Mouse (Mus musculus): ENCODE results near the gene Clic6. TPM values are rescaled to one million over a fixed set of nuclear protein-coding genes. Genes with fewer than 3 reads are reported as not detected.
"Not testable (repeated sequence)": the region's sequence is repeated elsewhere in the genome, so short reads cannot be mapped to it uniquely, and the experiment has no call there.

The Clic6 gene
- polyA plus RNA-seq, 1 experiment from 2014 or later: 0.50 TPM

DNA sequence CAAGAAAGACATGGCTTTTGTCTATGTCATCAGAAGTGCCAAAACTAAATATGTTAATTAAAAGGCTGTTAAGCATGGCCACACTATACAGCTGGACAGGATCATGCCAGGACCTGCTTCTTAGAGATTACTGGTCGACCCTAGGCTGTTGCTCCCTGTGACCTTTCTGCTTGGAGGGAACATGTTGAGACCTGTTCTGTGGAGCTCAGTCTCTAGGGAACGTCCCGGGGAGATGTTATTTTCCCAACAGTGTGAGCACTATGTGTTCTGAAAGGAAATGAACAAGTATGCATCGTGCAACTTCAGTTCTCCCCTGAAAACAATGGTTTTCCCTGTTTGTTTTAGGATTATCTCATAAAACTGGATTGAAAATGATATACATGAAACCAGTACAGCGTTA is 17.6 kb downstream of the Clic6 start:
- 88% methylated on average over 5 of the region's 5 CpGs for WGBS
- no peaks in the 10 kb centered on the region for H3K9me3 ChIP-seq (replicated peaks)

DNA sequence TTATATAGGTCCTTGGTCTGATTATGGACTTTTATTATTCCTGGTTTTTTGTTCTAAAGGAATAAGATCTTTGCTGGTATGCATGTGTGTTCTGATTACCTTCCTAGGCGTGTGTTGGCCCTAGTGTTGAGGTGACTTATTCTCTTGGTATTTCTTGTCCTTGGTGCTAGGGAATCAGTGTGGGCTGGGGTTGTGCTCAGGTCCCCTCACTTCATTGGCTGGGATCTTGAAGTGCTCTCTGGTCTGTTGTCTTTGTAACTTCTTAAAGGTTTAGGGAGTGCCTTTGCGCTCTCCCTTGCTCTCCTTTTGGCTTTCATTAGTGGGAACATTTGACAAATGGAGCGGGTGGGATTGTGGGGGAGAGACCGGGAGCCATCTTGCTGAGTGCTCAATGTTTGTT is 22.0 kb downstream of the Clic6 start:
- Histone ChIP-seq H3K27me3 (replicated peaks) (no peaks in the 10 kb centered on the region), H3K27ac (replicated peaks) (no peak overlapping the region), H3K4me2 (no peak overlapping the region), H3K36me3 (no peaks in the 10 kb centered on the region), H3K9me3 (replicated peaks) (no peaks in the 10 kb centered on the region), H3K4me1 (no peaks in the 10 kb centered on the region), H3K9ac (replicated peaks) (no peak overlapping the region), H3K4me3 (replicated peaks) (no peak overlapping the region)
- 95% methylated on average over 4 of the region's 4 CpGs for WGBS
- no peak for ATAC-seq (ENCODE audit: low FRiP score)

More for the DNA sequence above, 17.6 kb downstream of the Clic6 start:
- Histone ChIP-seq H3K4me2 (no peak overlapping the region), H3K4me3 (replicated peaks) (no peak overlapping the region), H3K4me1 (peaks cover 13% of the 10 kb centered on the region), H3K9ac (replicated peaks) (no peak overlapping the region), H3K36me3 (no peaks in the 10 kb centered on the region), H3K27me3 (replicated peaks) (peaks cover 31% of the 10 kb centered on the region), H3K27ac (replicated peaks) (no peak overlapping the region)
- no peak for ATAC-seq (ENCODE audit: low FRiP score)

DNA sequence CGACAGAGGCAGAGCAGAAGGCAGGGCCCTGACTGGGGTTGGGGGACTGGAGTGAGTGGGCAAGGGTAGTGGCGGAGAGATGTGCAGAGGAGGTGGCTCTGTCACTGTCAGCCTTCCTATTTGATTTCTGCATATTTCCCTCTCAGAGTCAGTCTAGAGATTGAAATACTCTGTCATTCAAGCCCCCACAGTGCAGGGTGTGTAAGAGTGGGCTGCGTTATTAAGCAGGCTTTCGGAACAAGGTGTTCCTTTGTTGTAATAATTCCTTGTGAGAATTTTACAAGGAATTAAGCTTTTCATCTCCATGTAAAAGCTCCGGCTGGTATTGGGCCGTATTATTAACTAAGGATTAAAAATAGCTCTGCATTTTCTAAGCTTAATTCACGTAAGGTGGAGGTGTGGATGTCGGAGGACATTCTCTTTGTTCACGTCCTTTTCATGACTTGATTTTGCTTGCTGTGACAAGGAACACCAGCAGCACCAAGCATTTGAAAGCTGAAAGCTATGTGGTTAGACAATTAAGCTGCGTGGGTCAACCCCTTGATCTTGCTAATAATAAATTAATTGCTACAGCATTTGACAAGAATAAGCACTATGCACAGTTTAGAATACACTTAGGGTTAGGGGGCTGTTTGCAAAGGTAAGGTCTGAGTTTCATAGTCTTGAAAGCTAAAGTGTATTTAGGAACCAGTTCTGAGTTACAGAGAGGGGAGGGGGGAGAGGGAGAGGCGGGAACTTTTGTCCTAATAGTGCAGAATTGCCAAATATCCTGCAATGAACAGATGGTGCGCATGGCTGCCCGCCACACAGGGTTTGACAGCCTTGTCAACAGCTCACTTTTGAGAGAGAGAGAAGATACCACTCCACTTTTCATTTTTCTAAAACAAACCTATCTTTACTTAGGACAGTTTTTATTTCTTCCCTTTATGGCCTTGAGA is 25.6 kb downstream of the Clic6 start:
- Histone ChIP-seq H3K4me1 (no peaks in the 10 kb centered on the region), H3K4me3 (replicated peaks) (no peak overlapping the region), H3K9me3 (replicated peaks) (no peaks in the 10 kb centered on the region), H3K36me3 (no peaks in the 10 kb centered on the region), H3K4me2 (no peak overlapping the region), H3K27ac (replicated peaks) (no peak overlapping the region), H3K27me3 (replicated peaks) (no peaks in the 10 kb centered on the region), H3K9ac (replicated peaks) (no peak overlapping the region)
- no peak for ATAC-seq (ENCODE audit: low FRiP score)
- 84% methylated on average over 13 of the region's 13 CpGs for WGBS

DNA sequence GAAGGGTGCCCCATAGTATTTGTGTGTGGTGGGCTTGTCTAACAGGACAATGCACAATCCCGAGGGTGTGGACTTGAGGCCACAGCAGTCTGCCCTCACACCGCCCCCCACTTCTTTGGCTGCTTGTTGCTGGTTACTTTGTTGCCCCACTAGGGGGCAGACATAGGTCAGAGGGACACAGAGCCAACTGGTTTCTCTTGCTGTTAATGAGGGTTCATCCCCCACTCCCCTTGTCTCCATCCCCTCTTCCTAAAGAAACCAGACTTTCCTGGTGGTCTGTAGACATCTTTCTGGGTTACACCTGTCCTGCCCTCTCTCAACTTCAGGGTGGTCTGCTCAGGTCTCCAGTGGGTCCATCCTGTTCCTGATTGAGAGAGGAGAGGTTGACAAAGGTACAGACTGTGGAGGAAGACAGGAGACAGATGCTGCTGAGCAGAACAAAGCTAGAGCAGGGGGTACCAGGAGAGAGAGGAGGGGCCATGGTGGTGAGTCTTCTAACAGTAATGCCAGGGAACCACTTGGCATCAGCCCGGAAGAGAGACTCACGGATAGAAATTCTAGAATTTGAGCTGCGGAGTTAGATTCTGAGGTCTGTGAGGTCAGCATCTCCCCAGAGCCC is 26.3 kb downstream of the Clic6 start:
- no peak overlapping the region for H3K4me3 ChIP-seq (replicated peaks)
- 58% methylated on average over 5 of the region's 5 CpGs for WGBS
- no peak overlapping the region for H3K4me2 ChIP-seq
- H3K27ac ChIP-seq (replicated peaks): no peak overlapping the region
- no peaks in the 10 kb centered on the region for H3K36me3 ChIP-seq
- H3K4me1 ChIP-seq: no peaks in the 10 kb centered on the region
- H3K9ac ChIP-seq (replicated peaks): no peak overlapping the region
- H3K9me3 ChIP-seq (replicated peaks): no peaks in the 10 kb centered on the region
- no peaks in the 10 kb centered on the region for H3K27me3 ChIP-seq (replicated peaks)
- no peak for ATAC-seq (ENCODE audit: low FRiP score)

DNA sequence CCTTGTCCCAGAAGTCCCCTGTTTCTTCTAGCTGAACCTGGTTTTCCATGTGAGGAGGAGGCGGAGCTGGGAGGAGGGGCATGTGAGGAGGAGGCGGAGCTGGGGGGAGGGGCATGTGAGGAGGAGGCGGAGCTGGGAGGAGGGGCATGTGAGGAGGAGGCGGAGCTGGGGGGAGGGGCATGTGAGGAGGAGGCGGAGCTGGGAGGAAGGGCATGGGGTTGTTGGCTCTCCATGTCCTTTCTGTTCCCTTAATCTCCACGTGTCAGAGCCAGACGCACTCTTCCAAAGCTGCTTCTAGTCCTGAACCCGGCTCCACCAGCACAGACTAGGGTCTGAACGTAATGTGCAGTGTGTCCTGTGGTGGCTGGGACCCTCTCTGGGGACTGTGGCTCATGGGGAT is 29.4 kb downstream of the Clic6 start:
- WGBS: 83% methylated on average over 9 of the region's 9 CpGs
- ATAC-seq (ENCODE audit: low FRiP score); H3K4me3 ChIP-seq (replicated peaks); H3K9me3 ChIP-seq (replicated peaks); H3K27ac ChIP-seq (replicated peaks); H3K4me1 ChIP-seq; H3K27me3 ChIP-seq (replicated peaks); H3K36me3 ChIP-seq; H3K4me2 ChIP-seq; H3K9ac ChIP-seq (replicated peaks): not testable (repeated sequence)

DNA sequence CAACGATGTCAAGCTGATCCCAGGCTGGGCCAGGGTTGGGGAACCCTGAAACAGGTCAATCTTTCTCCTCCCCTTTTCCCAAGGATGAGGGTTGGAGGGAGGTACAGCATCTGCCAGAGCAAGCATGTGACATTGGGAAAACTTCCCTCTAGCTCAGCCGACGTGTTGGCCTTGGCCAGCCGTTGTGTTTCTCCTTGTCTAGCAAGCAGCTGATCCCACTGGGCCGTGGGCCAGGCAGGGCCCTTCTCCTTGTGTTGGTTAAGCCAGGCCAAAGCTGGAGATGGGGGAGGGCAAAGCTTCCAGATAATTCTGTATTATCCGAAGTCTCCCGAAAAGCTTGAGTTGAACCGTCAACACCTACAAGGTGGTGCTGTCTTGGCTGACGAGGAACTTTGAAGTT is 30.6 kb downstream of the Clic6 start:
- Histone ChIP-seq H3K4me2 (no peak overlapping the region), H3K4me1 (no peaks in the 10 kb centered on the region), H3K9me3 (replicated peaks) (no peaks in the 10 kb centered on the region), H3K27me3 (replicated peaks) (peaks cover 11% of the 10 kb centered on the region; the same call in 1 of the 2 replicates), H3K9ac (replicated peaks) (no peak overlapping the region), H3K36me3 (no peaks in the 10 kb centered on the region), H3K27ac (replicated peaks) (no peak overlapping the region), H3K4me3 (replicated peaks) (no peak overlapping the region)
- no peak for ATAC-seq (ENCODE audit: low FRiP score)
- 90% methylated on average over 9 of the region's 9 CpGs for WGBS

DNA sequence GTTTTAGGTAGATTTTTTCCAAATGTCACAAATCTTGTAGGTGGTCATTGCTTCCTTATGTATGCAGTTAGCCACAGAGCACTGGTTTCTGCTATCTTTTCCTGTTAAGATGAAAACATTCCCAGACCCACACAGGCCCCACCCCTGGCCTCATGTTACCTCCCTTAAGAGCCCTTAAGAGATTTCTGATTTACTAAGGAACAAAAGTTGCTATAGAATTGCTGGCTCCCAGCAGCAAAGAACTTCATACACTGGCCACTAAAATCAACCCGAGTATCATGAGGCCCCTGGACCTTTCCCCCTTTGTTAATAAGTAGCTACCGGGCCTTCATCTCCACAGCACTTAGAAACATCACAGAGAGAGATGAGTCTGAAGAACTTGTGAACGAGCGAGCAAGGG is 33.2 kb downstream of the Clic6 start:
- 49% methylated on average over 4 of the region's 4 CpGs for WGBS
- H3K36me3 ChIP-seq: no peaks in the 10 kb centered on the region

DNA sequence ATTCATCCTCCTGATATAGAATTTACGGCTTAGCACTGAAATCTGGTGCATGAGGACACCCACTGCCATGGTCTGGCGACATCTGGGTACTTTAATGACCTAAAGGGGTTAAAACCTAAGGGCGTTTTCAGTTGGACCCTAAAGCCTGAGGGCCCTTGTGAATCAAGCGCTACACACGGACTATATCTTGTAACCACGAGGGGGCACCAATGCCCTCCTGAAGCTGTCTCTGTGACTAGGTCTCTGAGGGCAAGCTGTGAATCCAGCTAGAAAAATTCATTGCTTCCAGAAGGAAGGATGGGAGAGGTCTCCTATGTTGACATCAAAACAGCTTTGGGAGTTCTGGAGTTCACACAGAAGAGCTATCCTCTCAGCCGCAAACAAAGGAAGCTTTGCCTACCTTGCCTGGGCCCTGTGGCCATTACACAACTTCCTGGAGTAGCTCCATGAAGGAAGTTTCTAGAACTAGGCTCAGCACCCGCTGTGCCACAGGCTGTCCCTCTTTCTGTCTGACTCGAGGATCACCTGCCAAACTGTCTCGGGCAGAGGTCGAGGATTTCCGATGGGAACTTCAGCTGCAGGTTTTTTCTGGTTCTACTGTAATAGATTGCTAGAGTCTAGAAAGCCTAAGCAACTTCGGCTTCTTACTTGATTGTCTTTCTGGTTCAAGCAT is 34.4 kb downstream of the Clic6 start:
- Histone ChIP-seq H3K4me1 (no peaks in the 10 kb centered on the region), H3K27ac (replicated peaks) (no peak overlapping the region), H3K9me3 (replicated peaks) (no peaks in the 10 kb centered on the region), H3K9ac (replicated peaks) (no peak overlapping the region), H3K36me3 (no peaks in the 10 kb centered on the region), H3K4me3 (replicated peaks) (no peak overlapping the region), H3K27me3 (replicated peaks) (peaks cover 14% of the 10 kb centered on the region; the same call in 1 of the 2 replicates), H3K4me2 (no peak overlapping the region)
- ATAC-seq (ENCODE audit: low FRiP score): no peak
- WGBS: 54% methylated on average over 13 of the region's 13 CpGs

More for the DNA sequence above, 33.2 kb downstream of the Clic6 start:
- no peaks in the 10 kb centered on the region for H3K9me3 ChIP-seq (replicated peaks)
- peaks cover 11% of the 10 kb centered on the region; the same call in 1 of the 2 replicates for H3K27me3 ChIP-seq (replicated peaks)
- H3K4me2 ChIP-seq: no peak overlapping the region
- H3K9ac ChIP-seq (replicated peaks): no peak overlapping the region
- no peak overlapping the region for H3K27ac ChIP-seq (replicated peaks)
- no peaks in the 10 kb centered on the region for H3K4me1 ChIP-seq
- ATAC-seq (ENCODE audit: low FRiP score): no peak
- H3K4me3 ChIP-seq (replicated peaks): no peak overlapping the region

DNA sequence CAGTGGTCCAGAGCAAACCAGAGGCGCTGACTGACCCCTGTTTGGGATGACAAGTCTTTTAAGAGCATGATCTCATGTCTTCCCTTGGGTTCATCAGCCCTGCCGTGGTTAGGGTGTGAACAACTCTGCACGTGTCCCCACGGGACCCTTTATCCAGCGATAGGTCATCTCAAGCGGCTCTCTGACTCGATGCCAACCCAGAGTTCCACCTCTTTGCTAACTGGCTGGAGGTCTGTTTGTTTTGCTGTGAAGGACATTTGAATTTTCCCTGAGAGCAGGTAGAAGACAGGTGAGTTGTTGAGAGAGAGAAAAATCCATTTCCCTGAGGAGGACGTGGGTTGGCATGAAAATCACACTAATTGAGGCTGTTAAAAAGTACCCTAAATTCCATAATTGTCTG is 37.8 kb downstream of the Clic6 start:
- Histone ChIP-seq H3K36me3 (no peaks in the 10 kb centered on the region), H3K4me1 (peaks cover 10% of the 10 kb centered on the region), H3K4me3 (replicated peaks) (no peak overlapping the region), H3K9me3 (replicated peaks) (no peaks in the 10 kb centered on the region), H3K4me2 (no peak overlapping the region), H3K27me3 (replicated peaks) (peaks cover 15% of the 10 kb centered on the region; the same call in 1 of the 2 replicates), H3K27ac (replicated peaks) (no peak overlapping the region), H3K9ac (replicated peaks) (no peak overlapping the region)
- ATAC-seq (ENCODE audit: low FRiP score): no peak
- WGBS: 76% methylated on average over 8 of the region's 8 CpGs

DNA sequence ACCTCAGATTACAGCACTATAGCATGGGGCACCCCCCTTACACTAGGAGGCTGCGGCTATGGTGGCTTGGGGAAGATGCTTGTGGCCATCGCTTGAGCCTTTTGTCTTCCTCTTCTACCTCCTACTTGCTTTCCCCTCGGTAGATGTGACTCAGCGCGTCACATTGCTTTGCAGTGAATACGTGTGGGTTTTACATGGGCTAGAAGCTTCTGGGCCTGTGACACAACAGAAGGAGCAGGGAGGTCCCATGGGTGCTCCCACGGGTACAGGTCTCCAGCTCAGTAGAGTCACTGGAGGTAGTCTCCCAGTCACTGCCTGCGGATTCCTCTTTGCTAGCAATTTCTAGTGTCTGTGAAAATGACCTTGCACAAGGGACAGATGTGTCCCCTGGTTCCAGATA is 39.1 kb downstream of the Clic6 start:
- no peak overlapping the region for H3K4me3 ChIP-seq (replicated peaks)
- peaks cover 10% of the 10 kb centered on the region for H3K4me1 ChIP-seq
- no peak overlapping the region for H3K9ac ChIP-seq (replicated peaks)
- WGBS: 83% methylated on average over 8 of the region's 8 CpGs
- ATAC-seq (ENCODE audit: low FRiP score): no peak
- no peak overlapping the region for H3K4me2 ChIP-seq
- peaks cover 15% of the 10 kb centered on the region; the same call in 1 of the 2 replicates for H3K27me3 ChIP-seq (replicated peaks)
- no peak overlapping the region for H3K27ac ChIP-seq (replicated peaks)
- H3K36me3 ChIP-seq: no peaks in the 10 kb centered on the region
- H3K9me3 ChIP-seq (replicated peaks): 0 out of 2 replicates have a peak, but pooled peaks cover 4% of the 10 kb centered on the region

DNA sequence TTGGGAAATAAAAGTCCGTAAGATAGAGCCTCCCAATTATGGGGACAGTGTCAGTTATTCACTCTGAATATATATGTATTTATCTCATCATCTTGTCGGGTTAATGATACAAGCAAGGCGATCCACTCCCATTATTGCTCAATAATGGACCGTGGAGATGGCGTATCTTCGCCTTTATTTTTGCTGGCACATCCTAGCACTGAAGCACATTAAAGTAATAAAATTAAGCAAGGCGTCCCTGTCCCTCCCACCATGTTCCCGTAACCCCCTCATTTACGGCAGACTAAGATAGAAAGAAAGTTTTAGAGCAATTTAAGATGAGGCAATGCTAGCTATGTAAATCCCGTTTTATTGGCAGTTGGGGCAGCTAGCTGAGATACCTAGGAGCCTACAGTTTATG is 40.4 kb downstream of the Clic6 start:
- Histone ChIP-seq H3K4me2 (no peak overlapping the region), H3K36me3 (no peaks in the 10 kb centered on the region), H3K4me3 (replicated peaks) (no peak overlapping the region), H3K9ac (replicated peaks) (no peak overlapping the region), H3K4me1 (peaks cover 10% of the 10 kb centered on the region), H3K9me3 (replicated peaks) (peaks cover 5% of the 10 kb centered on the region; the same call in 1 of the 2 replicates), H3K27ac (replicated peaks) (no peak overlapping the region), H3K27me3 (replicated peaks) (peaks cover 5% of the 10 kb centered on the region; the same call in 1 of the 2 replicates)
- WGBS: 32% methylated on average over 10 of the region's 10 CpGs
- no peak for ATAC-seq (ENCODE audit: low FRiP score)
